Mouse (Mus musculus) lung, postnatal 0 days (tissue): Measurements from ENCODE around the gene Pnpla8. TPM values are rescaled to one million over a fixed set of nuclear protein-coding genes. Genes with fewer than 3 reads are reported as not detected.

Experiments
- ATAC-seq: fragments of 200-750 bp; cut with Nextera tagmentation; 2 replicates; pipeline ENCODE4 v1.8.0; 2017; ENCODE audit warnings: moderate library complexity
- DNase-seq: peaks from one replicate; pipeline ENCODE4 v3.0.0-alpha.2; 2016; ENCODE audit warnings: low spot score
- H3K27ac ChIP-seq: fragments of 300-500 bp; sonication (generic); 2 replicates; pipeline ENCODE4 v1.5.1; 2014; ENCODE audit warnings: antibody characterized with exemption, mild to moderate bottlenecking, low read length, mixed read lengths
- H3K27me3 ChIP-seq: fragments of 300-500 bp; sonication (generic); replicated peaks from 2 replicates; pipeline ENCODE4 v1.6.1; 2014; ENCODE audit warnings: low read length, mixed read lengths; ENCODE audit not compliant: insufficient read depth
- H3K36me3 ChIP-seq: fragments of 300-500 bp; sonication (generic); 2 replicates; pipeline ENCODE4 v1.6.1; 2014; ENCODE audit warnings: low read length, mixed read lengths; ENCODE audit not compliant: insufficient read depth
- H3K4me1 ChIP-seq: fragments of 300-500 bp; sonication (generic); 2 replicates; pipeline ENCODE4 v1.6.1; 2014; ENCODE audit warnings: antibody characterized with exemption, low read depth, low read length, mixed read lengths; ENCODE audit not compliant: insufficient read depth
- H3K4me2 ChIP-seq: fragments of 300-500 bp; sonication (generic); replicated peaks from 2 replicates; pipeline ENCODE4 v1.6.1; 2014; ENCODE audit warnings: low read depth, mild to moderate bottlenecking, low read length, moderate library complexity, mixed read lengths
- H3K4me3 ChIP-seq: fragments of 300-500 bp; sonication (generic); 2 replicates; pipeline ENCODE4 v1.5.1; 2014; ENCODE audit warnings: low read depth, low read length
- H3K9ac ChIP-seq: fragments of 300-500 bp; sonication (generic); replicated peaks from 2 replicates; pipeline ENCODE4 v1.6.1; 2014; ENCODE audit warnings: low read depth, mild to moderate bottlenecking
- H3K9me3 ChIP-seq: fragments of 300-500 bp; sonication (generic); 2 replicates; pipeline ENCODE4 v1.6.1; 2016; ENCODE audit warnings: low read length, mixed read lengths
- CTCF ChIP-seq: IDR thresholded peaks from 2 replicates; pipeline ENCODE4 v1.5.1; 2016; ENCODE audit warnings: antibody characterized with exemption, mild to moderate bottlenecking
- EP300 ChIP-seq: IDR thresholded peaks from 2 replicates; pipeline ENCODE4 v1.6.1; 2016; ENCODE audit warnings: antibody characterized with exemption, mild to moderate bottlenecking, control low read depth
- WGBS: fragments of 180-500 bp; shearing (Covaris S2); extraction: QIAGEN DNeasy Blood & Tissue Kit; methylation state at CpG from one replicate; pipeline ENCODE4 v1.1.7; 2014; 5-methylcytosine and 5-hydroxymethylcytosine counted together
- polyA plus RNA-seq: library from polyadenylated mRNA; unstranded; fragments of >200 nt; fragmentation: Nextera tagmentation; extraction: Ambion mirVana; gene quantifications from 2 replicates; pipeline ENCODE4 v1.2.1, GENCODE M21; 2015

Pnpla8 gene
- polyA plus RNA-seq, 1 experiment from 2014 or later, result 72.4 TPM

DNA sequence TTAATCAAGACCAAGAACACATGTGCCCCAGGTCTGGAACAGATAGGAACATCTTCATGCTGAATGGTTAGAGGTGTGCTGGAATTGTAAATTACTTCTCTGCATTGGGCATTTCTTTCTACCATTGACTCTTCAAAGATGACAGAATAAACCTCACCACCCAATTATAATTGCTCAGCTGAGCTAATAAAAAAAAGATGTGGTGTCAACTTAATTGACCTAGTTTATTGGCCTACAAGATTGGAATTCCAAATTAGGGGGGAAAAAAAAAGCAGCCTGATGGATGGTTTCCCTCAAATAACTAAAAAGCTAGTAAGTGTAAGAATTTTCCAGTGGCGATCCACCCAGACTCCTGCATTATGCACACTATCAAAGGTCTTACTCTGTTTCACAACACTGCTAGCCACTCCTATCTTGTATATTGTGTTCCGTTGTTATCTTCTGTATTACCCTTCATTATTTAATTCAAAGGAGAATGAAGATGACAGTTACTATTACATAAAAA is 116.0 kb downstream of the Pnpla8 start:
- H3K9ac ChIP-seq, result no peak overlapping the region
- no peak for DNase-seq
- no peak for ATAC-seq
- no peaks in the 10 kb centered on the region for H3K4me1 ChIP-seq
- no peak overlapping the region for H3K4me3 ChIP-seq
- H3K27me3 ChIP-seq, result no peaks in the 10 kb centered on the region
- no peaks in the 10 kb centered on the region for H3K36me3 ChIP-seq
- TF ChIP-seq CTCF (no peak), EP300 (no peak)
- 87% methylated on average over 2 of the region's 2 CpGs for WGBS
- no peak overlapping the region for H3K27ac ChIP-seq
- no peaks in the 10 kb centered on the region for H3K9me3 ChIP-seq
- no peak overlapping the region for H3K4me2 ChIP-seq

- ATAC-seq (no peak), DNase-seq (no peak)
- no peak for TF ChIP-seq CTCF
- TF ChIP-seq EP300, result no peak
- Histone ChIP-seq H3K27ac (no peak overlapping the region), H3K4me2 (no peak overlapping the region), H3K36me3 (no peaks in the 10 kb centered on the region), H3K27me3 (no peaks in the 10 kb centered on the region), H3K4me1 (no peaks in the 10 kb centered on the region), H3K4me3 (no peak overlapping the region), H3K9me3 (no peaks in the 10 kb centered on the region), H3K9ac (no peak overlapping the region)
- 44% methylated on average over 8 of the region's 8 CpGs for WGBS
Observed at GRCm38 (mm10) chr12:44338195-44338622, 117.0 kb downstream of the Pnpla8 start.

- Histone ChIP-seq H3K27ac (no peak overlapping the region), H3K4me3 (no peak overlapping the region), H3K27me3 (no peaks in the 10 kb centered on the region), H3K9ac (no peak overlapping the region), H3K4me1 (no peaks in the 10 kb centered on the region), H3K9me3 (no peaks in the 10 kb centered on the region), H3K36me3 (no peaks in the 10 kb centered on the region), H3K4me2 (no peak overlapping the region)
- ATAC-seq, result no peak
- WGBS, result 74% methylated on average over 6 of the region's 6 CpGs
- TF ChIP-seq CTCF (no peak), EP300 (no peak)
- DNase-seq, result no peak
Observed at GRCm38 (mm10) chr12:44344075-44344474, 122.9 kb downstream of the Pnpla8 start.

- H3K4me1 ChIP-seq, result no peaks in the 10 kb centered on the region
Observed at GRCm38 (mm10) chr12:44345251-44345650, 124.1 kb downstream of the Pnpla8 start.

DNA sequence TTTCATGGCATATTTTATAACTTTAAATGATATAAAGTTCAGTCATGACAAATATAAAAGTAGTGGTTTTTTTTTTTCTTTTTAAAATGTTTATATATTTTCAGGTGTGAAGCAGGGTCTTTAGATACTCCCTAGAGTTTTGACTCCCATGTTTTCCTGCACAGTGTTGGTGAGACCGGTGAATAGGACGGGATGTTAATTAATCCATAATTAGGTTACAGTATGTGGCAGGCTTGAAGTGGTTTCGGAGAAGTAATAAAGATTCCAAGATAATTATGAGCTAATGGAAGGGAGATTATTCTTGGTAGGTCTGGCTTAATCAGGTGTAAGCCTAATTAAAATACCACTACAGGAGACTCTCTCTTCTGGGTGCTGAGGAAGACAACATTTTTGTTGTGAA is 125.0 kb downstream of the Pnpla8 start:
- ATAC-seq, result no peak
- DNase-seq, result no peak
- no peak overlapping the region for H3K4me3 ChIP-seq
- H3K36me3 ChIP-seq, result no peaks in the 10 kb centered on the region
- no peak overlapping the region for H3K27ac ChIP-seq
- no peaks in the 10 kb centered on the region for H3K4me1 ChIP-seq
- no peaks in the 10 kb centered on the region for H3K27me3 ChIP-seq
- H3K9me3 ChIP-seq, result no peaks in the 10 kb centered on the region
- no peak overlapping the region for H3K4me2 ChIP-seq
- H3K9ac ChIP-seq, result no peak overlapping the region
- 93% methylated on average over 3 of the region's 3 CpGs for WGBS
- TF ChIP-seq EP300 (no peak), CTCF (no peak)

More at GRCm38 (mm10) chr12:44345251-44345650, 124.1 kb downstream of the Pnpla8 start:
- H3K36me3 ChIP-seq, result no peaks in the 10 kb centered on the region
- no peak for DNase-seq
- no peak for ATAC-seq
- no peaks in the 10 kb centered on the region for H3K27me3 ChIP-seq
- no peak overlapping the region for H3K9ac ChIP-seq
- no peak overlapping the region for H3K4me3 ChIP-seq
- H3K9me3 ChIP-seq, result no peaks in the 10 kb centered on the region
- no peak overlapping the region for H3K27ac ChIP-seq
- no peak overlapping the region for H3K4me2 ChIP-seq
- no peak for TF ChIP-seq CTCF
- no peak for TF ChIP-seq EP300
- 49% methylated on average over 5 of the region's 5 CpGs for WGBS

DNA sequence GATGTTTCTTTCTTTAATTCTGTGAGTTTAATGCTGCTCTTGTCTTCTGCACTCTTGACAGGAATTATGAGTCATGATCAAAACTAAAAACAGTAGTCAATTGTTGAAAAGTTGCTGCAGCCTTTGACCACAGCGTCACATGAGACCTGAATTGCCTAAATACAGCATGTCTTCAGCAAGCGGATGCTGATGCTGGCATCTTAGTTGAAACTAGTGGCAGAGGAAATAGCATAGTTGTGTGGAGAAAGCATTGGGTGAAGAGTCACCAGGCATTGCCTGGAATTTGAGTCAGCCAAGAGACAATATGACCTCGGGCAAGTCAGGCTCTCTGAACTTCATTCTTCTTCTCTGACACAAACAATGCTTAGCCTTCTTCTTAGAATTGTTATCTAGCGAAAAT is 133.9 kb downstream of the Pnpla8 start:
- H3K27me3 ChIP-seq, result no peaks in the 10 kb centered on the region
- no peak overlapping the region for H3K27ac ChIP-seq
- H3K4me3 ChIP-seq, result no peak overlapping the region
- DNase-seq (no peak), ATAC-seq (no peak)
- WGBS, result 71% methylated on average over 4 of the region's 4 CpGs
- H3K4me1 ChIP-seq, result no peaks in the 10 kb centered on the region
- H3K9ac ChIP-seq, result no peak overlapping the region
- TF ChIP-seq EP300, result no peak
- TF ChIP-seq CTCF, result no peak
- H3K36me3 ChIP-seq, result no peaks in the 10 kb centered on the region
- no peak overlapping the region for H3K4me2 ChIP-seq
- no peaks in the 10 kb centered on the region for H3K9me3 ChIP-seq

DNA sequence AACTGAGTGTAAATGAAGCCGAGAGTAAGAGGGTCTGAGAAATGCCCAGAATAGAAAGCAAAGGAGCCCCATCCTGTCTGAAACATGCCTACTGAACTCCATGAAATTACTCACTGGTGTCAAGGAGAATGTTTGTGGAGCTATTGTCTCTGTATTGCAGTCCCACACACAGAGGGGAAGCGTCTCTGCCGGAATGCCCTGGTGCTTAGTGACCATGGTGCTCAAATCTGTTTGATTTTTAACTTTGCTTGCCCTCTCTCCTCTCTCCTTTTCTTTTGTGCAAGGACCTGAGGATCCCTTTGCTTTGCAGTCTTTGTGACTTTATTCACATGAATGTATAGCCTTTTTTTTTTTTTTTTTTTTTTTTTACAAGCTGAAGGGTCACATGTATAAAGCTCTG is 136.3 kb downstream of the Pnpla8 start:
- no peak overlapping the region for H3K4me2 ChIP-seq
- no peaks in the 10 kb centered on the region for H3K9me3 ChIP-seq
- DNase-seq (no peak), ATAC-seq (no peak)
- no peak for TF ChIP-seq CTCF
- TF ChIP-seq EP300, result no peak
- 42% methylated on average over 3 of the region's 3 CpGs for WGBS
- no peak overlapping the region for H3K4me3 ChIP-seq
- H3K27me3 ChIP-seq, result no peaks in the 10 kb centered on the region
- H3K36me3 ChIP-seq, result no peaks in the 10 kb centered on the region
- no peak overlapping the region for H3K27ac ChIP-seq
- no peaks in the 10 kb centered on the region for H3K4me1 ChIP-seq
- H3K9ac ChIP-seq, result no peak overlapping the region
